ENCODE assay signal across 13 mouse cellular contexts in the genomic region with DNA sequence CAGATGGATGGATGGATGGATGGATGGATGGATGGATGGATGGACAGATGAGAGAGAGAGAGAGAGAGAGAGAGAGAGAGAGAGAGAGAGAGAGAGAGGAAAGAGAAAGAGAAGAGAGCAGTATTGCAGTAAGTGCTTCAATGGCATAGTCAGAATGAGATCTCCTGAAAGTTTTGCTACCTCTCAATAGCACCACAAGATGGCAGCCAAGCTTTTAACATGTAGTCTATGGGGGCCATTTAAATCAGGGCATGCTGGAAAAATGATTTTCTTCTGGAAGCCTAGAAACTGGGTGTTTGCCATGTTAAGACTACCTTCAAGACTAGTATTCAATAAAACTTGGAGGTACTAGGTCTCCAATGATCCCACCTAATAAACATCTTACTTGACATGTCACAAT. TPM values are rescaled to one million over a fixed set of nuclear protein-coding genes. Genes with fewer than 3 reads are reported as not detected.
DNase-seq lines count a peak whose midpoint lies in the region; ATAC-seq and TF ChIP-seq lines count a peak whose summit lies in the region.
"Had no signal": no experiment of that assay in that cellular context is flagged by ENCODE, and none has a peak within 500 bp of the region (broad histone marks: within the 10 kb centered on the region; RNA-seq: fewer than 3 reads in every experiment).

No protein-coding gene starts in this region.

- no peaks in the 10 kb centered on the region; the same call in 1 of the 2 replicates for H3K4me1 ChIP-seq in kidney, adult 2 months (ENCODE audit: control insufficient read depth, insufficient read depth, low read length)
- H3K4me1 ChIP-seq in ES-Bruce4 (ENCODE audit: control insufficient read depth, insufficient read depth, low read length), result no peaks in the 10 kb centered on the region

- H3K9me3 ChIP-seq in ES-Bruce4 (replicated peaks; ENCODE audit: control insufficient read depth, insufficient read depth, low read length, poor library complexity, severe bottlenecking), result no peaks in the 10 kb centered on the region
- H3K9me3 ChIP-seq: heart, embryonic 15.5 days; liver, embryonic 15.5 days had no signal

- no peak overlapping the region for H3K4me3 ChIP-seq in kidney, adult 2 months (ENCODE audit: insufficient read depth, low read depth, low read length)
- no peak overlapping the region for H3K4me3 ChIP-seq in ES-Bruce4 (ENCODE audit: low read depth, low read length)
- H3K4me3 ChIP-seq: heart, embryonic 15.5 days; liver, embryonic 15.5 days had no signal

- TF ChIP-seq EP300 in ES-Bruce4 (IDR thresholded peaks at IDR 0.05; ENCODE audit: insufficient read depth, low read depth, low read length), result no peak

- no peak for TF ChIP-seq POLR2A in kidney, adult 2 months (IDR thresholded peaks at IDR 0.05; ENCODE audit: low read depth, low read length)
- no peak for TF ChIP-seq POLR2A in ES-Bruce4 (IDR thresholded peaks at IDR 0.05; ENCODE audit: insufficient read depth, low read length)

- peak; percentile 39 for DNase-seq in kidney, adult 2 months
- DNase-seq in kidney, adult 11 months, result no peak
- peak; percentile 74 for DNase-seq in 416B (ENCODE audit: low read depth)
- DNase-seq in cerebellum, adult 11-12 months, result no peak
- DNase-seq in left cerebral cortex, postnatal 10 days (ENCODE audit: extremely low spot score in 1 of 2, low spot score in 2 of 2), result no peak
- no peak for DNase-seq in adrenal gland, adult 8-10 months
- DNase-seq: cerebellum, postnatal 14 days; kidney, postnatal 4 days had no signal

- intact Hi-C loops in left cerebral cortex, postnatal 10 days (cut with DNase I), result no loop called here

- H3K36me3 ChIP-seq in kidney, adult 2 months (ENCODE audit: control insufficient read depth, insufficient read depth, low read length), result no peaks in the 10 kb centered on the region
- H3K36me3 ChIP-seq in ES-Bruce4 (ENCODE audit: control insufficient read depth, insufficient read depth, low read length, poor library complexity, severe bottlenecking), result no peaks in the 10 kb centered on the region
- H3K36me3 ChIP-seq: heart, embryonic 15.5 days; liver, embryonic 15.5 days had no signal

- peak; percentile 33; the same call in 1 of the 2 replicates for TF ChIP-seq CTCF in kidney, adult 2 months (conservative IDR thresholded peaks at IDR 0.05; ENCODE audit: insufficient read depth, insufficient read length, low read depth, low read length)
- peak; percentile 11 for TF ChIP-seq CTCF in ES-Bruce4 (IDR thresholded peaks at IDR 0.05; ENCODE audit: low read depth, low read length)

- ATAC-seq in granulocyte monocyte progenitor cell, adult 5-6 weeks (replicated peaks; ENCODE audit: poor library complexity, severe bottlenecking), result 0 out of 2 replicates have a peak, but pooled peaks have one; percentile 41

- H3K27ac ChIP-seq in kidney, adult 2 months (ENCODE audit: insufficient read depth, low read depth, low read length), result no peak overlapping the region
- H3K27ac ChIP-seq in ES-Bruce4 (ENCODE audit: insufficient read depth, low read length), result no peak overlapping the region
- H3K27ac ChIP-seq: heart, embryonic 15.5 days; liver, embryonic 15.5 days had no signal

- H3K27me3 ChIP-seq in kidney, adult 2 months (replicated peaks; ENCODE audit: control insufficient read depth, insufficient read depth, low read length), result no peaks in the 10 kb centered on the region
- H3K27me3 ChIP-seq in ES-Bruce4 (ENCODE audit: control insufficient read depth, insufficient read depth, low read length, poor library complexity, severe bottlenecking), result no peaks in the 10 kb centered on the region
- H3K27me3 ChIP-seq: heart, embryonic 15.5 days had no signal

- H3K9ac ChIP-seq in ES-Bruce4 (ENCODE audit: low read depth, poor library complexity, severe bottlenecking), result no peak overlapping the region
- H3K9ac ChIP-seq: heart, embryonic 15.5 days; liver, embryonic 15.5 days had no signal

RNA-seq across cellular contexts. Expression of gene Tomm70a, which starts 5.4 kb away (rescaled TPM):
- 10.6 and 12.5 TPM in 2 replicates for polyA plus RNA-seq in kidney, adult 2 months (2012; rRNA removed)
- 107 and 126 TPM in 2 replicates for polyA plus RNA-seq in ES-Bruce4 (2011; ENCODE audit: insufficient read depth, insufficient read length, low read depth, missing spikeins)
- total RNA-seq in granulocyte monocyte progenitor cell, adult 5-6 weeks (2014; fragmentation: Nextera tagmentation), result 61.1 and 70.8 TPM in 2 replicates
- 75.0 and 81.3 TPM in 2 replicates for total RNA-seq in granulocyte monocyte progenitor cell, adult 5-6 weeks (2017)
- 100 to 1,000 TPM; 123 TPM for total RNA-seq in left cerebral cortex, postnatal 10 days (2021)
- total RNA-seq in adrenal gland, adult 8-10 months (2022), result 10 to 100 TPM; 50.4 to 54.6 (median 52.8) TPM

RNA-seq across cellular contexts. Expression of gene Tmem45a2, which starts 44.9 kb away (rescaled TPM):
- not detected in 2 replicates for polyA plus RNA-seq in kidney, adult 2 months (2012; rRNA removed)
- polyA plus RNA-seq in ES-Bruce4 (2011; ENCODE audit: insufficient read depth, insufficient read length, low read depth, missing spikeins), result not detected in 2 replicates
- total RNA-seq in granulocyte monocyte progenitor cell, adult 5-6 weeks (2014; fragmentation: Nextera tagmentation), result not detected in 2 replicates
- total RNA-seq in granulocyte monocyte progenitor cell, adult 5-6 weeks (2017), result not detected in 2 replicates
- not detected for total RNA-seq in left cerebral cortex, postnatal 10 days (2021)
- total RNA-seq in adrenal gland, adult 8-10 months (2022), result not detected
- polyA plus RNA-seq: neural tube, embryonic 11.5 days had no signal

RNA-seq across cellular contexts. Expression of gene Nit2, which starts 51.1 kb away (rescaled TPM):
- polyA plus RNA-seq in kidney, adult 2 months (2012; rRNA removed), result 75.3 and 83.7 TPM in 2 replicates
- polyA plus RNA-seq in ES-Bruce4 (2011; ENCODE audit: insufficient read depth, insufficient read length, low read depth, missing spikeins), result 138 and 154 TPM in 2 replicates
- total RNA-seq in granulocyte monocyte progenitor cell, adult 5-6 weeks (2014; fragmentation: Nextera tagmentation), result 39.6 and 50.4 TPM in 2 replicates
- 38.6 and 40.5 TPM in 2 replicates for total RNA-seq in granulocyte monocyte progenitor cell, adult 5-6 weeks (2017)
- 10 to 100 TPM; 17.9 to 24.5 TPM for total RNA-seq in left cerebral cortex, postnatal 10 days (2021)
- 10 to 100 TPM; 39.7 to 43.5 (median 40.9) TPM for total RNA-seq in adrenal gland, adult 8-10 months (2022)

Comparison
In these comparisons a context has a peak if more than half of its experiments do, and no peak if none do; other contexts are left out.
1. DNase-seq: peak in kidney, adult 2 months (single experiment) and 416B (single experiment); none in kidney, adult 11 months (single experiment), cerebellum, adult 11-12 months (single experiment), left cerebral cortex, postnatal 10 days (0 of 2) and adrenal gland, adult 8-10 months (single experiment).